Mouse (Mus musculus): Measurements from ENCODE around the gene Slc22a5. TPM values are rescaled to one million over a fixed set of nuclear protein-coding genes. Genes with fewer than 3 reads are reported as not detected.

Gene Slc22a5
- 10 to 100 TPM; 15.3 to 19.2 TPM for total RNA-seq (2023)

DNA sequence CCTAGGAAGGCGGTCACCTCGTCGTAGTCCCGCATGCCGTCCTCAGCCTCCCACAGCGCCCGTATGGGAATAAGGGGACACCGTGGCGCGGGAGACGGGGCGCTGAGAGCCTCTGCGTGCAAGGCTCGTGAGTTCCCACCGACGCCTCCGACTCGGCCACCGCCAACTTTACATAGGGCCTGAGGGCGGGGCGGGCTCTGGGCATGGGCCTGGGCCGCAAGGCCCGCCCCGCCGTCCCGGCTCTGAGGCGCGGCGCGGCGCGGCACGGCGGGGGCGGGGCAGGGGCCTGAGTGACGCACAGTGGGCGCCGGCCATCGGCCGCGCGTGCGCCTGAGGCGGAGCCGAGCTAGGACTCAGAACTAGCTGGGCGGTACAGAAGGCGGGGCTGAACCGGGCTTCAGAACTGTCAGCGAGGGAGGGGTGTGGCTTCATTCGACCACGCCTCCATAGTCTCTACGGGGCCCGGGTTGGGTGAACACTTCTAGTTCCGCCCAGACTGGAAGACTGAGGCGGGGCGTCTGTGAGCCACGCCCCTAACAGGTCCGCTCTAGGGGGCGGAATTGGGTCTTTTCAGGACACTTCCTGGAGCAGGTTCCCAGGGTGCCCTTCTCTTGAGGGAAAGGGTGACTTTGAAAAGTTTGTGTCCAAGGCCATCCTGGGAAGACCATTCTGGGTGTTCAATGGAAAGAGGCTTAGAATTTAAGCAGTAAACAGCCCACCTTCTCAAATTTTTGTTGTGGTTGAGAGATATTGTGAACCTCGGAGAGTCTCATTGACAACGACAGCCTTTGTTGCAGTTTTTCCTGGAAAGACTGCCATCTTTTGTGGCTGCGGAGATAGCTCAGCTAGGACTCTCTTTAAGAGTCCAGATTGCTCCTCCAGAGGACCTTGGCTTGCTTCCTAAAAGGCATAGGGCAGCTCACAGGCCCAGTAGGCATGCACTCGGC is at the start of gene Slc22a5:
Gene Slc22a5 (minus strand): TSS at position 156 of the 947 bp plus-strand sequence.

GRCm38 (mm10) chr11:53858761-53859580 is 32.5 kb downstream of the Slc22a5 start, which contains the start of gene Gm12216:
Gene Gm12216 (minus strand): TSS chr11:53859256.

Other genes with a start within 250 kb of the Slc22a5 start
- 10 to 100 TPM; 26.4 to 28.0 TPM for gene Rad50, start 184.3 kb downstream of the Slc22a5 start, total RNA-seq (2023)
- not detected for gene Il5, start 170.9 kb downstream of the Slc22a5 start, total RNA-seq (2023)
- 100 to 1,000 TPM; 501 to 520 TPM for gene Irf1, start 121.6 kb downstream of the Slc22a5 start, total RNA-seq (2023)
- gene Gm17334, start 118.5 kb downstream of the Slc22a5 start, total RNA-seq (2023): 1 to 10 TPM; 1.5 to 2.0 TPM
- gene Gm12216, start 32.4 kb downstream of the Slc22a5 start, total RNA-seq (2023): 10 to 100 TPM; 31.9 to 33.1 TPM
- 1 to 10 TPM; 1.3 to 1.4 TPM for gene Slc22a21, start 88.7 kb upstream of the Slc22a5 start, total RNA-seq (2023)
- under 1 TPM; 0.61 to 0.92 TPM for gene Slc22a4, start 136.4 kb upstream of the Slc22a5 start, total RNA-seq (2023)
- 10 to 100 TPM; 19.3 to 28.6 TPM for gene Pdlim4, start 177.4 kb upstream of the Slc22a5 start, total RNA-seq (2023)
- 1 to 10 TPM; 2.6 to 3.3 TPM for gene P4ha2, start 208.4 kb upstream of the Slc22a5 start, total RNA-seq (2023)